Mouse (Mus musculus) midbrain, embryonic 16.5 days (tissue): ENCODE measurements at regions not wholly inside any gene's neighbourhood (a gene's known extent, or its start where the extent isn't known, plus 50 kb on each side); places are given as distances from the start of the nearest gene placed in this dataset.

Experiments
- ATAC-seq: fragments of 200-750 bp; cut with Nextera tagmentation; 2 replicates; pipeline ENCODE4 v1.8.0; 2017; ENCODE audit warnings: moderate TSS enrichment
- H3K27ac ChIP-seq: fragments of 300-500 bp; sonication (generic); 2 replicates; pipeline ENCODE4 v1.5.1; 2014; ENCODE audit warnings: mild to moderate bottlenecking, low read length, mixed read lengths
- H3K27me3 ChIP-seq: fragments of 300-500 bp; sonication (generic); 2 replicates; pipeline ENCODE4 v1.6.1; 2014; ENCODE audit warnings: low read depth, low read length, mixed read lengths; ENCODE audit not compliant: control insufficient read depth, insufficient read depth
- H3K36me3 ChIP-seq: fragments of 300-500 bp; sonication (generic); 2 replicates; pipeline ENCODE4 v1.6.1; 2014; ENCODE audit warnings: mild to moderate bottlenecking, low read length, moderate library complexity, mixed read lengths; ENCODE audit not compliant: control insufficient read depth, insufficient read depth
- H3K4me1 ChIP-seq: fragments of 300-500 bp; sonication (generic); 2 replicates; pipeline ENCODE4 v1.6.1; 2014; ENCODE audit warnings: mild to moderate bottlenecking, low read length, mixed read lengths; ENCODE audit not compliant: control insufficient read depth, insufficient read depth
- H3K4me2 ChIP-seq: fragments of 300-500 bp; sonication (generic); 2 replicates; pipeline ENCODE4 v1.6.1; 2014; ENCODE audit warnings: mild to moderate bottlenecking, low read length, mixed read lengths
- H3K4me3 ChIP-seq: fragments of 300-500 bp; sonication (generic); 2 replicates; pipeline ENCODE4 v1.5.1; 2014; ENCODE audit warnings: low read depth, mild to moderate bottlenecking, low read length, moderate library complexity, mixed read lengths
- H3K9ac ChIP-seq: fragments of 300-500 bp; sonication (generic); 2 replicates; pipeline ENCODE4 v1.6.1; 2014; ENCODE audit warnings: low read depth, low read length, mixed read lengths
- H3K9me3 ChIP-seq: fragments of 300-500 bp; sonication (generic); replicated peaks from 2 replicates; pipeline ENCODE4 v1.6.1; 2014; ENCODE audit warnings: mild to moderate bottlenecking, low read length, mixed read lengths; ENCODE audit not compliant: control insufficient read depth, poor library complexity, severe bottlenecking
- WGBS: fragments of 180-500 bp; shearing (Covaris S2); extraction: QIAGEN DNeasy Blood & Tissue Kit; methylation state at CpG from one replicate; pipeline ENCODE4 v1.1.7; 2014; 5-methylcytosine and 5-hydroxymethylcytosine counted together

DNA sequence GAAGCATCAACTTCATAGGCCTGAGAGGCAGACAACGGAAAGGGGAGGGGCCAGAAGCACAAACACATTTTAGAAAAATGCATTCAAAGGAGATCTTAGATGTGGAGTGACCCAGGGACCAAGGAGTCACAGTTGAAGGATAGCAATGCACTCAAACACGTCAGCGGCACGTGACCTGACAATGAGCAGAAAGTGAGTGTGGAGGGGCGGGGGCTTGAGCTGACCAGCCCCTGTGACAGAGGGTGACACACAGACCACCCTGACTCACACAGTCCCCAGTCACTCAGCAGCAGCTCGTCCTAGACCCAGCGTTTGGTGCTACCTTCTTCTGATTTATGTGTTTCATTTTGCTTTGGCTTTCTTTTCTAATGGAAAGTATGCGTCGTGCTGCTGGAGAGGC, 1111.5 kb downstream of the Synb start:
- Histone ChIP-seq H3K27ac (no peak overlapping the region), H3K9me3 (no peaks in the 10 kb centered on the region), H3K9ac (no peak overlapping the region), H3K4me3 (no peak overlapping the region), H3K36me3 (no peaks in the 10 kb centered on the region), H3K4me1 (peaks cover 2% of the 10 kb centered on the region; the same call in 1 of the 2 replicates), H3K27me3 (no peaks in the 10 kb centered on the region), H3K4me2 (no peak overlapping the region)
- 42% methylated on average over 9 of the region's 9 CpGs for WGBS
- no peak for ATAC-seq

DNA sequence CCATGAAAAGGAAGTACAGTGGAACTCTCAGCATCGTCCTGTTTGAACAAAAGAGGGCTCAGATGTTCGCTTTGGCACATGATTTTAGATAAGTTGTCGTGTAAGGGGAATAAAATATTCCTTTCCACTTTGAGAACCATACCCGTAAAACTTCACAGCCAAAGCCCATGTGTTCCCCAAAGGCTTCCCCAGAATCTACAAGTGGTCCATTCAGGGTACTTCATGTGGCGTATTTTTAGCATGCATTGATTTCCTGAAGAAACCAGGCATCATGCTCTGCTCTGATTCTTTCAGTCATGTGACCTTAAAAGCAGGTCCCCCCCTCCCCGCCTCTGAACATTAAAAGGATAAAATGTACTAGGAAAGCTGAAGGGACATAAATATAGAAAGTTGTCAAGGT, 1112.9 kb downstream of the Synb start:
- H3K27ac ChIP-seq = no peak overlapping the region
- H3K9ac ChIP-seq = no peak overlapping the region
- peaks cover 2% of the 10 kb centered on the region; the same call in 1 of the 2 replicates for H3K4me1 ChIP-seq
- peak; percentile 36; the same call in 1 of the 2 replicates for ATAC-seq
- no peaks in the 10 kb centered on the region for H3K9me3 ChIP-seq
- no peak overlapping the region for H3K4me2 ChIP-seq
- H3K27me3 ChIP-seq = no peaks in the 10 kb centered on the region
- WGBS = 67% methylated on average over 6 of the region's 6 CpGs
- no peaks in the 10 kb centered on the region for H3K36me3 ChIP-seq
- no peak overlapping the region for H3K4me3 ChIP-seq
